Mouse (Mus musculus) intestine, embryonic 15.5 days (tissue): ENCODE results near the gene Vps8. TPM values are rescaled to one million over a fixed set of nuclear protein-coding genes. Genes with fewer than 3 reads are reported as not detected.

Experiments
- ATAC-seq: fragments of 200-750 bp; cut with Nextera tagmentation; 2 replicates; pipeline ENCODE4 v1.8.0; 2017; ENCODE audit warnings: moderate TSS enrichment, moderate library complexity
- H3K27ac ChIP-seq: fragments of 300-500 bp; sonication (generic); 2 replicates; pipeline ENCODE4 v1.5.1; 2015; ENCODE audit warnings: mild to moderate bottlenecking, inconsistent platforms
- H3K27me3 ChIP-seq: fragments of 300-500 bp; sonication (generic); replicated peaks from 2 replicates; pipeline ENCODE4 v1.6.1; 2015; ENCODE audit warnings: inconsistent platforms
- H3K36me3 ChIP-seq: fragments of 300-500 bp; sonication (generic); 2 replicates; pipeline ENCODE4 v1.6.1; 2015; ENCODE audit warnings: inconsistent platforms
- H3K4me1 ChIP-seq: fragments of 300-500 bp; sonication (generic); replicated peaks from 2 replicates; pipeline ENCODE4 v1.6.1; 2015; ENCODE audit warnings: inconsistent platforms
- H3K4me2 ChIP-seq: fragments of 300-500 bp; sonication (generic); replicated peaks from 2 replicates; pipeline ENCODE4 v1.6.1; 2015; ENCODE audit warnings: mild to moderate bottlenecking, inconsistent platforms
- H3K4me3 ChIP-seq: fragments of 300-500 bp; sonication (generic); replicated peaks from 2 replicates; pipeline ENCODE4 v1.5.1; 2015; ENCODE audit warnings: inconsistent platforms
- H3K9ac ChIP-seq: fragments of 300-500 bp; sonication (generic); 2 replicates; pipeline ENCODE4 v1.6.1; 2015; ENCODE audit warnings: inconsistent platforms
- H3K9me3 ChIP-seq: fragments of 300-500 bp; sonication (generic); 2 replicates; pipeline ENCODE4 v1.6.1; 2016; ENCODE audit warnings: inconsistent platforms
- WGBS: fragments of 180-500 bp; shearing (Covaris S2); methylation state at CpG from one replicate; pipeline ENCODE4 v1.1.7; 2015; 5-methylcytosine and 5-hydroxymethylcytosine counted together
- polyA plus RNA-seq: library from polyadenylated mRNA; unstranded; fragments of >200 nt; fragmentation: Nextera tagmentation; extraction: Ambion mirVana; gene quantifications from 2 replicates; pipeline ENCODE4 v1.2.1, GENCODE M21; 2015

The Vps8 gene
- polyA plus RNA-seq, 1 experiment from 2014 or later, result 13.9 TPM

DNA sequence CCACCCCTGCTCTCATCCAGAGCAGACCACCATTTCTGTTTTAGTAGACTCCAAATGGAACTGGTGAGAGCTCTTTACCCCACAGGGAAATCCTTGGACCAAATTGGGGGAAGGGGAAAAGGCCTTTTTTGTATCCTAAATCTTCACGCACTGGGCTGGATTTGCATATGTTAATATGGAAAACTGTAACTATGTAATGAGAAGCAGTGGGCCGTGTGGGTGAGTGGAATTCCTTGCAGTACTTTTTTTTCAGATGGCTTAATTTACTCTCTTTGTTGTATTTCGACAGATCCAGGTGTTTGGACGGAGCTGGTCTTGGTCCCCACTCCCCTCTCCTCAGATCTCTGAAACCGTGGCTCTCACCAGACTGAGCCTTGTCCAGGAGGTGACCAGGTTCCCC lies 32.2 kb upstream of the Vps8 start:
- no peaks in the 10 kb centered on the region for H3K36me3 ChIP-seq
- H3K4me2 ChIP-seq, result no peak overlapping the region
- H3K4me1 ChIP-seq, result peaks cover 11% of the 10 kb centered on the region; the same call in 1 of the 2 replicates
- WGBS, result 74% methylated on average over 5 of the region's 5 CpGs
- ATAC-seq, result no peak
- no peak overlapping the region for H3K9ac ChIP-seq
- no peaks in the 10 kb centered on the region for H3K27me3 ChIP-seq
- H3K27ac ChIP-seq, result no peak overlapping the region
- no peak overlapping the region for H3K4me3 ChIP-seq
- no peaks in the 10 kb centered on the region; the same call in 1 of the 2 replicates for H3K9me3 ChIP-seq

DNA sequence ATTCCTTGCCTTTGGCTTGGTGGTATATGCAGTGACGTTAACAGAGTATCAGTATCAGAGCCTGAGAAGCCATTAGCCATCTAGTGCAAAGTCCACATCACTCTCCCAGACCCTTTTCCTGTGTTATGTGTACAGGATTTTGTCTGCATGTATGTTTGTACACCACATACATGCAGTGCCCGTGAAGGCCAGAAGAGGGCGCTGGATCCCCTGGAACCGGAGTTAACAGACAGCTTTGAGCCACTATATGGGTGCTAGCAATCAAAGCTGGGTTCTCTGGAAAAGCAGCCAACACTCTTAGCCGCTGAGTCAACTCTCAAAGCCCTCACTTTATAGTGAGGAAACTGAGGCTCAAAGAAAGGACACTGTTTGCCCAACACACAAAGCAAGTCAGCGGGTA lies 30.8 kb upstream of the Vps8 start:
- Histone ChIP-seq H3K4me2 (no peak overlapping the region), H3K9ac (no peak overlapping the region), H3K27ac (no peak overlapping the region), H3K4me3 (no peak overlapping the region), H3K9me3 (no peaks in the 10 kb centered on the region; the same call in 1 of the 2 replicates), H3K27me3 (no peaks in the 10 kb centered on the region), H3K36me3 (no peaks in the 10 kb centered on the region), H3K4me1 (peaks cover 11% of the 10 kb centered on the region; the same call in 1 of the 2 replicates)
- ATAC-seq, result no peak
- 73% methylated on average over 6 of the region's 6 CpGs for WGBS

DNA sequence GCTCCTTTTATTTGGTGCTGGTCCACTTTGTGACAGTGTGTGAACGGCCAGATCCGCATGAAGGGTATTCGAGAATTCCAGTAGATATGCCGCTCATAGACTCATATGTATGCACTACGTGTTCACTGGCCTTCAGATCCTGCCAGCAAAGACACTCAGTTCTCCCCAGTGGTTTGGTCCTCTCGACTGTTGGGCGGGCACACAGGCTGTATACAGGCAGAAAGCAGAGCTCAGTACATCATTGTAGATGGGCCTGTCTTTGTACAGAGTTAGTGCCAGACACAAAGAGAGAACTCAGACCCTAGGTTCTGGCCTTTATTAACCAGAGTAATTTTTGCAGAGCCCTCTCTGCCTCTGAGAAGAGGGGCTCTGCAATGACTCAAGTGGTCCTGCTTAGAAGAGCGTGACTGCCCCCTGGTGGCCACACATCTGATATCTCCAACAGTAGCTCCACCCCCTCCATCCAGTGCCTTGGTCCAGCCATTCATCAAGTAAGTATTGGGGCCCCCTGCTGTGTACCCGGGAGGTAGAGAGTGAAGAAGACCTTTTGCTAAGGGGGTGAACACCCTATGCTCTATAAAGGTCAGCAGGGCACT lies 30.3 kb upstream of the Vps8 start:
- ATAC-seq, result peak; percentile 86
- 48% methylated on average over 9 of the region's 9 CpGs for WGBS
- Histone ChIP-seq H3K4me2 (no peak overlapping the region), H3K27ac (no peak overlapping the region; the same call in 1 of the 2 replicates), H3K9me3 (no peaks in the 10 kb centered on the region; the same call in 1 of the 2 replicates), H3K4me3 (no peak overlapping the region), H3K9ac (no peak overlapping the region), H3K27me3 (no peaks in the 10 kb centered on the region), H3K36me3 (no peaks in the 10 kb centered on the region), H3K4me1 (peaks cover 13% of the 10 kb centered on the region; the same call in 1 of the 2 replicates)

DNA sequence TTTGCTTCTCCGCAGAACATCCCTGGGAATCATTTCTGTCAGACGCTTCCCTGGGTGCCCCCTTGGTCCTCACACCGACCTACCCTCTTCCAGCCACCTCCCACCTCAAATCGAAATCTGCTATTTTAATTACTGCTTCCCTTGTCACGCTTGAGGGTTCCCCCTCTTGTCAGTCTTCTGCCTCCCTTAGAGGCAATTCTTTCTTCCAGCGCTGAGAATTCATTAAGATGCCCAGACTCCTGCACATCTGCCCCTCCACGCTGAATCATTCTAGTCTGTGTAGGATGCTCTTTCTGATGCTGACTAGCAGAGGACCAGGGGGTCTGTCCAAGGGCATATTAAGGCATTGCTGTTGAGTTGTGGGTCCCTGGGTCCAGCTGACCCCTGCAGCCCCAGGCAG lies 27.4 kb upstream of the Vps8 start:
- Histone ChIP-seq H3K36me3 (no peaks in the 10 kb centered on the region), H3K27me3 (no peaks in the 10 kb centered on the region), H3K9me3 (no peaks in the 10 kb centered on the region; the same call in 1 of the 2 replicates), H3K4me2 (no peak overlapping the region), H3K4me3 (no peak overlapping the region), H3K4me1 (peaks cover 16% of the 10 kb centered on the region), H3K27ac (no peak overlapping the region), H3K9ac (no peak overlapping the region)
- no peak for ATAC-seq
- 56% methylated on average over 7 of the region's 7 CpGs for WGBS

DNA sequence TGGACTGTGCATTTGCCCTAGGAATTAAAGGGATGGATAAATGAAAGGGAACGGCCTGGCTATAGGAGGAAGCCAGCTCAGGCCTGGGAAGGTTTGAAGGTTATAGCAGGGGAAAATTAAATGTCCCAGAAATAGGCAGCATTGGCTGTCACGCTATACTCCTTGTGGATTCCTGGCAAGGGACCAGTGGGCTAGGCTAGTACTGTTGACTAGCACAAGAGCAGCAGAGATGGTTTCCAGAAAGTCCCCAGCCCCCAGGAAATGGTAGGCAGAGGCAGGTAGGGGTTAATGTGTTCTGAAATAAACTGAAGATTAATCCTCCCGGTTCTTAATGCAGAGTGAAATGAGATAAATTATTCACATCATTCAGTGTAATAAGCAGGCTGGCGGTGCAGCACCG lies 25.2 kb upstream of the Vps8 start:
- Histone ChIP-seq H3K9ac (no peak overlapping the region), H3K36me3 (no peaks in the 10 kb centered on the region), H3K27me3 (no peaks in the 10 kb centered on the region), H3K4me2 (no peak overlapping the region), H3K4me1 (peaks cover 13% of the 10 kb centered on the region), H3K27ac (no peak overlapping the region), H3K9me3 (no peaks in the 10 kb centered on the region), H3K4me3 (no peak overlapping the region)
- 46% methylated on average over 5 of the region's 5 CpGs for WGBS
- no peak for ATAC-seq

DNA sequence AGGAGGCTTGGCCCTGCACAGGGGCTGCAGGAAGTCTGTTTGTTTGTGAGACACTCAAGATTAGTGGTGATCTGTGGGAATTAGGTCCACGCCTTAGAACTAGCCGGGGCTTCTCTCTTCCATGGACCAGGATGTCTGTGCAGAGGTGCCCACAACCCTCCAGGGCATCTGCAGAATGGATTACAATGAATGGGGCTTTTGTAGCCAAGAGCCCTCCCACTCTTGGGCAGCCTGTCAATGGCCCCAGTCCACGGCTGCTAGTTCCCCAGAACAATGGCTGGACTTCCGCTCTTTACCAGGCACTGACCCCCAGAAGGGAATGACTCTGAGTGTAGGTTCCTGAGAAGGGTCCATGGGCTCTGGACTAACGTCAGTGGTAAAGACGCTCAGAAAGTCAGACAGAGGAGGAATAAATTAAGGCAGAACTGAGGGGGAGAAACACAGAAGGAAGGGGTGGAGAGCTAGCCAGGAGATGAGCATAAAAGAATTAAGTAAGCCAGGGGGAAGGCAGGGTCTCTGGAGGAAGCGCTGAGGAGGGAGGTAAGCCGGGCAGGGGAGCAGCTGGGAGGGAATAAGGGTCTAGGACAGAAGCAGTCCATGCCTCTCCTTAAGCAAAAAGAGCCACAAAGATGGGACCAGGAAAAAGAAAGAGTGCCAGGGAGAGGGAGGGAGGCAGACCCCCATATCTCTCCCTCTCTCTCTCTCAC lies 24.4 kb upstream of the Vps8 start:
- 34% methylated on average over 8 of the region's 8 CpGs for WGBS
- ATAC-seq, result 0 out of 2 replicates have a peak, but pooled peaks have one; percentile 19
- Histone ChIP-seq H3K27ac (peak overlapping the region; percentile 20), H3K4me1 (peaks cover 13% of the 10 kb centered on the region), H3K4me3 (no peak overlapping the region), H3K9ac (no peak overlapping the region), H3K9me3 (no peaks in the 10 kb centered on the region), H3K36me3 (no peaks in the 10 kb centered on the region), H3K4me2 (no peak overlapping the region), H3K27me3 (no peaks in the 10 kb centered on the region)

DNA sequence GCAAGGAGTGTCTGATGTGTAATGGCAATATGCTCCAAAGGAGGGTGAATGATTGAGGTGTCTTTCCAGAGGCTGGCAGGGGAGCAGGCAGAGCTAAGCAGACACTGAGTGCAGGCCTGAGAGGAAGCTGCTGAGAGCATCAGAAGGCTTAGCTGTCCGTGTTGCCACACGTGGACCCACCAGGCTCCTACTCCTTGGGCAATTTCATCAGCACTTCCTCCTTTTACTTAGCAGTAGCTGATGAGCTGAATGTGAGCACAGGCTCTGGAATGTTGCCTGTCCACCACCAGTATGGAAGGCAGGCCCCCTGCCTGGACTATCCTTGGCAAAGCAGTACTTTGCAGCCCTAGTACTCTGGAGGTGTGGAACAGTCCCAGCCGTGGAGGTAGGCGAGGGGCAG lies 23.0 kb upstream of the Vps8 start:
- no peaks in the 10 kb centered on the region for H3K36me3 ChIP-seq
- no peak overlapping the region for H3K9ac ChIP-seq
- ATAC-seq, result no peak
- 76% methylated on average over 4 of the region's 4 CpGs for WGBS
- no peaks in the 10 kb centered on the region for H3K27me3 ChIP-seq
- H3K9me3 ChIP-seq, result no peaks in the 10 kb centered on the region
- H3K4me1 ChIP-seq, result peaks cover 19% of the 10 kb centered on the region
- no peak overlapping the region for H3K27ac ChIP-seq
- no peak overlapping the region for H3K4me2 ChIP-seq
- no peak overlapping the region for H3K4me3 ChIP-seq

DNA sequence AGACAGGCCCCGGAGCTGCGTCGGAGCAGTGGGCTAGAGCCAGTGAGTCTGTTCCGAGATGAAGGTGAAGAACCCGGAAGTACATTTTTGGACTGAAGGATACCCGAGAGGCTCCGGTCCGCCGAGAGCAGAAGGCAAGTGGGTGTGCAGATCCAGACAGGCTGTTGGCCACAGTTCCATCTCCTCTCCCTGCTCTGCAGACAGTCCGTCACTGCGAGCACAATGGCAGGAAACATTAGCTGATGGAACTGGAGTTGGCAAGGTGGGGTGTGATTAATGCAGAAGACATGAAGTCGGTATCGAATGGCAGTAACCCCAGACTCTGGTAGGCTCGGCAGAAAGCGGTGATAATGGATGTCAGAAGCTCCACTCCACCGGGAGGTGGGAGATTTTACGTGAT lies 20.9 kb upstream of the Vps8 start:
- WGBS, result 57% methylated on average over 17 of the region's 17 CpGs
- no peaks in the 10 kb centered on the region for H3K36me3 ChIP-seq
- H3K9me3 ChIP-seq, result no peaks in the 10 kb centered on the region
- H3K9ac ChIP-seq, result no peak overlapping the region
- peaks cover 25% of the 10 kb centered on the region for H3K4me1 ChIP-seq
- no peak for ATAC-seq
- H3K4me2 ChIP-seq, result 0 out of 2 replicates have a peak overlapping the region, but pooled peaks have one; percentile 5
- H3K4me3 ChIP-seq, result no peak overlapping the region
- no peaks in the 10 kb centered on the region for H3K27me3 ChIP-seq
- H3K27ac ChIP-seq, result no peak overlapping the region

DNA sequence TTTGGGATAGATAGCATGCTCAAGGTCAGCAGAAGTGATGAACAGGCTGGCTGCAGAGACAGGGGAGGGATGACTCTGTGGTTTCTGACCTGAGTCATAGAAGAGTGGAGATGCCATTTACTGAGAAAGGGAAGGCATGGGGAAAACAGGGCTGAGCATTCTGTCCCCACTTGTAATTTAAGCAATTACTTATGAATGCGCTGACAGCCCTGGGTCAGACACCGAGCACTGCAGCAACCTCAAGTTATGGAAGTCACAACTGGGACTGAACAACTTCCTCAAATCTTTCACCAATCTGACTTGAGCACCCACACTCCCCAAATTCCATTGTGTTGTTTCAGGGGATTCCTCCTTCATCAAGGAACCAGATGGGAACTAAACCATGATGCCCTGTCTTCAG lies 19.5 kb upstream of the Vps8 start:
- Histone ChIP-seq H3K27ac (no peak overlapping the region), H3K4me3 (no peak overlapping the region), H3K4me1 (peaks cover 17% of the 10 kb centered on the region), H3K27me3 (no peaks in the 10 kb centered on the region), H3K9ac (no peak overlapping the region), H3K36me3 (no peaks in the 10 kb centered on the region), H3K9me3 (no peaks in the 10 kb centered on the region), H3K4me2 (no peak overlapping the region)
- 77% methylated on average over 2 of the region's 2 CpGs for WGBS
- ATAC-seq, result no peak

DNA sequence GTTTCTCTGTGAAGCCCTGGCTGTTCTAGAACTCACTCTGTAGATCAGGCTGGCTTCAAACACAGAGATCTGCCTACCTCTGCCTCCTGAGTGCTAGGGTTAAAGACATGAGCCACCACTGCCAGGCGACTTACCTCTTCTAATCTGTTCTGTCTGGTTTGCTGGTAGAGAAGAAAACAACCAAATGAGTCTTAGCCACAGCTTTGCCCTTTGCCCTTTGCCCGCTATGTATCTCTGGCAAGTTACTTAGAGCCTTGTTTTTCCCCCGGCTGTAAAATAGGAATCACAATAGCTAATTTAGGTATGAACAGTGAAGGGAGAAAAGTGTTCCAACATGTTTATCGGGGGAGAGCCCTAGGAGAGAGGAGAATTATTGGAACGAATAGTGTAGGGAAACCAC lies 18.3 kb upstream of the Vps8 start:
- no peak overlapping the region for H3K4me2 ChIP-seq
- WGBS, result 34% methylated on average over 5 of the region's 5 CpGs
- peaks cover 14% of the 10 kb centered on the region for H3K4me1 ChIP-seq
- H3K27ac ChIP-seq, result no peak overlapping the region
- H3K9ac ChIP-seq, result no peak overlapping the region
- H3K36me3 ChIP-seq, result no peaks in the 10 kb centered on the region
- no peaks in the 10 kb centered on the region for H3K9me3 ChIP-seq
- ATAC-seq, result no peak
- H3K4me3 ChIP-seq, result no peak overlapping the region
- H3K27me3 ChIP-seq, result no peaks in the 10 kb centered on the region

DNA sequence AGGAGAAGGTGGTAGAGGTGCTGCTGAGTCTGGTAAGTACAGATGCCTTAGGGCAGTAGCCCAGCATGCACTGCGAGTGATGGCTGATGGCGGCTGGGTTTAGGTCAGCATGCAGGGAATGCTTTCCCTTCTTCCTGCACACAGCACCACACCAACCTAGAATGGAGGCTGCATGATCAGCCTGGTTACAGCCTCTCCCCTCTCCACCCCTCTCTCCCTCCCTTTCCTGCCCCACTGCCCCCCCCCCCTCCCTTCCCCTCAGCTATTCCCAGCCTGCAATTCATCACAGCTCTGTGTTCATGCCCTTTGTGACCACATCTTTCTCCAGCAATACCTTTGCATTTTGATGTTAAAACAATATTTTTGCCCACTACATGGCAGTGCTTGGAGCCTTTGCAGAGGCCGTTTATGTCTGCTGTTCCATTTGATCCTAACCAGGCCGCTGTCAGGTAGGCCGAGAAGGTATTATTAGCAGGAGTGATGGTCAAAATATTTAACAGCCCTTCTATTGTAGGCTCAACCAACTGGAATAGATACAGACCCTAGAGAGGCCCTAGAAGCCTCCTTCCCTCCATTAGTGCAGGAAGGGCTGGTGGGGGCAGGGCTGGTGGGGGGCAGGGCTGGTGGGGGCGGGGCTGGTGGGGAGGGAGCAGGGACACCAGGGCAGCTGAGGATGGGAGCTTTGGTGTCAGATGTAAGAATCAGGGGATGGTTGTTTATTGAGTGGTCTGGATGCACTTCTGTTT lies 17.5 kb upstream of the Vps8 start:
- H3K27me3 ChIP-seq, result no peaks in the 10 kb centered on the region
- H3K9me3 ChIP-seq, result no peaks in the 10 kb centered on the region
- H3K4me2 ChIP-seq, result no peak overlapping the region
- no peaks in the 10 kb centered on the region for H3K36me3 ChIP-seq
- ATAC-seq, result peak; percentile 67
- peaks cover 14% of the 10 kb centered on the region for H3K4me1 ChIP-seq
- 42% methylated on average over 6 of the region's 6 CpGs for WGBS
- 0 out of 2 replicates have a peak overlapping the region, but pooled peaks have one; percentile 40 for H3K27ac ChIP-seq
- no peak overlapping the region for H3K4me3 ChIP-seq
- no peak overlapping the region for H3K9ac ChIP-seq

DNA sequence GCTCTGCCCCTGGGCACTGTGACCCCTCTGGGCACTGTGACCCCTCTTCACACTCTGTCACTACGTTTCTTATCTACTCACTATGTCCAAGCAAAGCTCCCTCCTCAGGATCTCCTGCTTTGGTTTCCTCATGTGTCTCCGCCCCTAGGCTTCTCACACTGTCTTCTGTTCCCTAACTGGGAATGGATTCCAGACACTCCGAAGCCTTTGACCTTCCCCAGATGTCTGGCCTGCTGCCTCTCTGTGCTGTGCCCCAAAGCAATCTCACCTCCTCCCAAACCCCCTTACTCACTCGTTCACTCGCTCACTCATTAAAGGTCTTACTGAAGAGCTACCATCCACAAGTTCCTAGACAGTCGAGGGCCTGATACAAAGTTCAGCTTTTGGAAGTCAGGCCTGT lies 16.8 kb upstream of the Vps8 start:
- Histone ChIP-seq H3K9ac (no peak overlapping the region), H3K9me3 (no peaks in the 10 kb centered on the region), H3K27me3 (no peaks in the 10 kb centered on the region), H3K4me3 (no peak overlapping the region), H3K36me3 (no peaks in the 10 kb centered on the region), H3K4me1 (peaks cover 14% of the 10 kb centered on the region), H3K27ac (no peak overlapping the region), H3K4me2 (no peak overlapping the region)
- peak; percentile 15; the same call in 1 of the 2 replicates for ATAC-seq
- WGBS, result 49% methylated on average over 6 of the region's 6 CpGs
